Mouse (Mus musculus): ENCODE measurements around the gene Fstl5. TPM values are rescaled to one million over a fixed set of nuclear protein-coding genes. Genes with fewer than 3 reads are reported as not detected.
A peak's percentile ranks its signal among the peaks of the same experiment; 100 is the strongest.
"Not testable (repeated sequence)": the region's sequence is repeated elsewhere in the genome, so short reads cannot be mapped to it uniquely, and the experiment has no call there.

The Fstl5 gene
- total RNA-seq, 2 experiments from 2014 or later: not detected

GRCm38 (mm10) chr3:76468147-76468546 is 394.1 kb downstream of the Fstl5 start:
- intact Hi-C loops (cut with DNase I): no loop called here
- DNase-seq: no peak

- DNase-seq: peak in 1 of 2 experiments; percentile 4
- intact Hi-C loops (cut with DNase I): not testable (repeated sequence)
Measured at GRCm38 (mm10) chr3:76507891-76508290, 433.8 kb downstream of the Fstl5 start.

- intact Hi-C loops (cut with DNase I): no loop called here
- DNase-seq: no peak
Measured at GRCm38 (mm10) chr3:76508811-76509210, 434.7 kb downstream of the Fstl5 start.

- intact Hi-C loops (cut with DNase I): no loop called here
- no peak for DNase-seq
Measured at GRCm38 (mm10) chr3:76567346-76567745, 493.3 kb downstream of the Fstl5 start.

- DNase-seq: no peak
Measured at GRCm38 (mm10) chr3:76572478-76572877, 498.4 kb downstream of the Fstl5 start.

GRCm38 (mm10) chr3:76572920-76573541 is 499.0 kb downstream of the Fstl5 start:
- DNase-seq: no peak
- intact Hi-C loops (cut with DNase I): no loop called here

More at GRCm38 (mm10) chr3:76572478-76572877, 498.4 kb downstream of the Fstl5 start:
- intact Hi-C loops (cut with DNase I): no loop called here

GRCm38 (mm10) chr3:76593148-76593547 is 519.1 kb downstream of the Fstl5 start:
- intact Hi-C loops (cut with DNase I): no loop called here
- no peak for DNase-seq

- intact Hi-C loops (cut with DNase I): no loop called here
- no peak for DNase-seq
Measured at GRCm38 (mm10) chr3:76620044-76620443, 546.0 kb downstream of the Fstl5 start.

- DNase-seq: no peak
- intact Hi-C loops (cut with DNase I): no loop called here
Measured at GRCm38 (mm10) chr3:76654243-76654642, 580.2 kb downstream of the Fstl5 start.

GRCm38 (mm10) chr3:76670859-76671258 is 596.8 kb downstream of the Fstl5 start:
- no peak for DNase-seq
- intact Hi-C loops (cut with DNase I): no loop called here

- intact Hi-C loops (cut with DNase I): no loop called here
- no peak for DNase-seq
Measured at GRCm38 (mm10) chr3:76676006-76676405, 601.9 kb downstream of the Fstl5 start.

- peak in 1 of 2 experiments; percentile 1 for DNase-seq
- intact Hi-C loops (cut with DNase I): no loop called here
Measured at GRCm38 (mm10) chr3:76679853-76680545, 605.9 kb downstream of the Fstl5 start.

GRCm38 (mm10) chr3:76680546-76680883 is 606.4 kb downstream of the Fstl5 start:
- no peak for DNase-seq
- intact Hi-C loops (cut with DNase I): no loop called here

GRCm38 (mm10) chr3:76697134-76697629 is 623.1 kb downstream of the Fstl5 start:
- no peak for DNase-seq
- intact Hi-C loops (cut with DNase I): no loop called here

- intact Hi-C loops (cut with DNase I): no loop called here
- no peak for DNase-seq
Measured at GRCm38 (mm10) chr3:76739221-76739620, 665.2 kb downstream of the Fstl5 start.

Other genes with a start within 250 kb of the Fstl5 start
- gene Golim4, start 117.3 kb upstream of the Fstl5 start, total RNA-seq (2021): 10 to 100 TPM; 23.4 to 24.4 TPM